In genomic region chr6:89368812-89369211, GRCm38 (mm10) we compare ENCODE assay signal across 35 mouse cellular contexts. TPM values are rescaled to one million over a fixed set of nuclear protein-coding genes. Genes with fewer than 3 reads are reported as not detected.
A peak's percentile ranks its signal among the peaks of the same experiment; 100 is the strongest.
DNase-seq lines count a peak whose midpoint lies in the region; ATAC-seq and TF ChIP-seq lines count a peak whose summit lies in the region.
"Had no signal": no experiment of that assay in that cellular context is flagged by ENCODE, and none has a peak within 500 bp of the region (broad histone marks: within the 10 kb centered on the region; RNA-seq: fewer than 3 reads in every experiment).

No protein-coding gene starts in this region.

- no peak for ATAC-seq in kidney, postnatal 0 days (replicated peaks; ENCODE audit: low FRiP score, low read depth)
- ATAC-seq in lung, embryonic 15.5 days (ENCODE audit: borderline replicate concordance, extremely low read depth, low FRiP score, low TSS enrichment) = no peak
- ATAC-seq: inflammation-experienced regulatory T-cells, adult 6 months had no signal

- H3K4me3 ChIP-seq in heart, embryonic 10.5 days = no peak overlapping the region
- no peak overlapping the region for H3K4me3 ChIP-seq in kidney, postnatal 0 days (replicated peaks; ENCODE audit: low read depth, low read length)
- H3K4me3 ChIP-seq in lung, embryonic 15.5 days = no peak overlapping the region
- H3K4me3 ChIP-seq: embryonic facial prominence, embryonic 15.5 days; forebrain, embryonic 12.5 days; heart, adult 2 months; heart, embryonic 13.5 days; hindbrain, embryonic 10.5 days; hindbrain, embryonic 15.5 days; layer of hippocampus, adult 2 months; left cerebral cortex, adult 2 months; limb, embryonic 12.5 days; liver, embryonic 13.5 days; megakaryocyte, embryonic 14.5 days; midbrain, embryonic 12.5 days; myocyte; neural tube, embryonic 12.5 days had no signal

- no peaks in the 10 kb centered on the region for H3K9me3 ChIP-seq in heart, embryonic 10.5 days
- no peaks in the 10 kb centered on the region for H3K9me3 ChIP-seq in kidney, postnatal 0 days (replicated peaks; ENCODE audit: low read length)
- no peaks in the 10 kb centered on the region for H3K9me3 ChIP-seq in lung, embryonic 15.5 days
- H3K9me3 ChIP-seq: hindbrain, embryonic 15.5 days; liver, embryonic 13.5 days; midbrain, embryonic 12.5 days; neural tube, embryonic 12.5 days had no signal

- no peak overlapping the region for H3K9ac ChIP-seq in kidney, postnatal 0 days (ENCODE audit: low read depth, low read length)
- no peak overlapping the region for H3K9ac ChIP-seq in lung, embryonic 15.5 days
- H3K9ac ChIP-seq: embryonic facial prominence, embryonic 15.5 days; forebrain, embryonic 12.5 days; heart, embryonic 13.5 days; hindbrain, embryonic 15.5 days; limb, embryonic 12.5 days; liver, embryonic 13.5 days; lung, embryonic 14.5 days; midbrain, embryonic 12.5 days; neural tube, embryonic 12.5 days had no signal

- H3K27ac ChIP-seq in heart, embryonic 10.5 days = no peak overlapping the region
- peak overlapping the region; percentile 34; the same call in 1 of the 2 replicates for H3K27ac ChIP-seq in kidney, postnatal 0 days
- H3K27ac ChIP-seq in lung, embryonic 15.5 days = peak overlapping the region; percentile 1; the same call in 1 of the 2 replicates
- H3K27ac ChIP-seq: embryonic facial prominence, embryonic 15.5 days; forebrain, embryonic 12.5 days; heart, adult 2 months; heart, embryonic 13.5 days; hindbrain, embryonic 10.5 days; hindbrain, embryonic 15.5 days; layer of hippocampus, adult 2 months; left cerebral cortex, adult 2 months; limb, embryonic 12.5 days; liver, embryonic 13.5 days; midbrain, embryonic 12.5 days; neural tube, embryonic 12.5 days; stomach, postnatal 0 days had no signal

- no peak for TF ChIP-seq CTCF in kidney, postnatal 0 days (IDR thresholded peaks at IDR 0.05; ENCODE audit: low read depth)

- no peak overlapping the region for H3K4me2 ChIP-seq in kidney, postnatal 0 days (ENCODE audit: low read length)
- H3K4me2 ChIP-seq in lung, embryonic 15.5 days = no peak overlapping the region
- H3K4me2 ChIP-seq: embryonic facial prominence, embryonic 15.5 days; forebrain, embryonic 12.5 days; heart, embryonic 13.5 days; hindbrain, embryonic 15.5 days; limb, embryonic 12.5 days; liver, embryonic 13.5 days; lung, embryonic 14.5 days; midbrain, embryonic 12.5 days; neural tube, embryonic 12.5 days had no signal

- DNase-seq in heart, adult 11 months = peak; percentile 93
- no peak for DNase-seq in heart, embryonic 10.5 days (ENCODE audit: low spot score)
- peak; percentile 61 for DNase-seq in kidney, postnatal 0 days (ENCODE audit: low spot score)
- DNase-seq in kidney, adult 9 months = no peak
- DNase-seq in lung, postnatal 14 days = no peak
- DNase-seq in adipocyte (ENCODE audit: low spot score) = peak; percentile 63
- DNase-seq in Muller cell, postnatal 12 days (ENCODE audit: inconsistent ontology term) = no peak
- DNase-seq: adrenal gland, postnatal 25 days; cerebellum, adult 2 months; cerebellum, postnatal 14 days; gastrocnemius, postnatal 14 days; heart, adult 2 months; heart, postnatal 10 days; kidney, adult 18-20 months; liver, embryonic 13.5 days; lung, embryonic 14.5 days; right cerebral cortex, adult 18-20 months; spleen, adult 18-20 months; thymus, adult 2 months; thymus, postnatal 36 days had no signal

- peaks cover 19% of the 10 kb centered on the region for H3K27me3 ChIP-seq in heart, embryonic 10.5 days (ENCODE audit: insufficient read depth, poor library complexity, severe bottlenecking)
- H3K27me3 ChIP-seq in kidney, postnatal 0 days (ENCODE audit: insufficient read depth, low read length) = no peaks in the 10 kb centered on the region
- peaks cover 1% of the 10 kb centered on the region; the same call in 1 of the 2 replicates for H3K27me3 ChIP-seq in lung, embryonic 15.5 days
- H3K27me3 ChIP-seq: embryonic facial prominence, embryonic 15.5 days; hindbrain, embryonic 15.5 days had no signal

- no peaks in the 10 kb centered on the region for H3K4me1 ChIP-seq in heart, embryonic 10.5 days
- H3K4me1 ChIP-seq in kidney, postnatal 0 days (replicated peaks; ENCODE audit: insufficient read depth, low read length) = no peaks in the 10 kb centered on the region
- H3K4me1 ChIP-seq in lung, embryonic 15.5 days = no peaks in the 10 kb centered on the region
- H3K4me1 ChIP-seq: embryonic facial prominence, embryonic 15.5 days; forebrain, embryonic 12.5 days; heart, embryonic 13.5 days; hindbrain, embryonic 10.5 days; hindbrain, embryonic 15.5 days; limb, embryonic 12.5 days; midbrain, embryonic 12.5 days; neural tube, embryonic 12.5 days had no signal

- no peaks in the 10 kb centered on the region for H3K36me3 ChIP-seq in heart, embryonic 10.5 days
- no peaks in the 10 kb centered on the region for H3K36me3 ChIP-seq in kidney, postnatal 0 days (ENCODE audit: insufficient read depth, low read length)
- no peaks in the 10 kb centered on the region for H3K36me3 ChIP-seq in lung, embryonic 15.5 days
- H3K36me3 ChIP-seq: embryonic facial prominence, embryonic 15.5 days; forebrain, embryonic 12.5 days; heart, embryonic 13.5 days; hindbrain, embryonic 10.5 days; hindbrain, embryonic 15.5 days; limb, embryonic 12.5 days; liver, embryonic 13.5 days; midbrain, embryonic 12.5 days; neural tube, embryonic 12.5 days had no signal

RNA-seq across cellular contexts. Expression of gene Plxna1, which starts 6.4 kb away (rescaled TPM):
- polyA plus RNA-seq in heart, embryonic 10.5 days (2016; fragmentation: Nextera tagmentation; extraction: Ambion mirVana) = 11.3 and 14.3 TPM in 2 replicates
- 16.9 and 17.8 TPM in 2 replicates for polyA plus RNA-seq in kidney, postnatal 0 days (2015; fragmentation: Nextera tagmentation; extraction: Ambion mirVana)
- 25.1 and 27.5 TPM in 2 replicates for polyA plus RNA-seq in lung, embryonic 15.5 days (2015; fragmentation: Nextera tagmentation; extraction: Ambion mirVana)

Comparison
In these comparisons a context has a peak if more than half of its experiments do, and no peak if none do; other contexts are left out.
1. DNase-seq: peak in heart, adult 11 months (single experiment), kidney, postnatal 0 days (single experiment) and adipocyte (single experiment); none in heart, embryonic 10.5 days (single experiment), kidney, adult 9 months (single experiment), lung, postnatal 14 days (single experiment) and Muller cell, postnatal 12 days (single experiment).